Mouse (Mus musculus) hindbrain, embryonic 14.5 days (tissue): Measurements from ENCODE around the gene Ssh2. TPM values are rescaled to one million over a fixed set of nuclear protein-coding genes. Genes with fewer than 3 reads are reported as not detected.
A peak's percentile ranks its signal among the peaks of the same experiment; 100 is the strongest.

Source experiments
- ATAC-seq: fragments of 200-750 bp; cut with Nextera tagmentation; 2 replicates; pipeline ENCODE4 v1.8.0; 2017; ENCODE audit warnings: moderate number of reproducible peaks, mild to moderate bottlenecking, moderate TSS enrichment, moderate library complexity; ENCODE audit not compliant: low FRiP score
- DNase-seq: peaks from one replicate; pipeline ENCODE4 v3.0.0-alpha.2; 2015; ENCODE audit warnings: low spot score
- H3K27ac ChIP-seq: fragments of 300-500 bp; sonication (generic); 2 replicates; pipeline ENCODE4 v1.5.1; 2014; ENCODE audit warnings: mild to moderate bottlenecking, moderate library complexity
- H3K27me3 ChIP-seq: fragments of 300-500 bp; sonication (generic); 2 replicates; pipeline ENCODE4 v1.6.1; 2014; ENCODE audit warnings: mild to moderate bottlenecking, low read length, mixed read lengths; ENCODE audit not compliant: control insufficient read depth, insufficient read depth
- H3K36me3 ChIP-seq: fragments of 300-500 bp; sonication (generic); replicated peaks from 2 replicates; pipeline ENCODE4 v1.6.1; 2014; ENCODE audit not compliant: control insufficient read depth, insufficient read depth
- H3K4me1 ChIP-seq: fragments of 300-500 bp; sonication (generic); replicated peaks from 2 replicates; pipeline ENCODE4 v1.6.1; 2014; ENCODE audit warnings: antibody characterized with exemption, low read length, mixed read lengths; ENCODE audit not compliant: control insufficient read depth, insufficient read depth
- H3K4me2 ChIP-seq: fragments of 300-500 bp; sonication (generic); replicated peaks from 2 replicates; pipeline ENCODE4 v1.6.1; 2014; ENCODE audit warnings: mild to moderate bottlenecking, moderate library complexity
- H3K4me3 ChIP-seq: fragments of 300-500 bp; sonication (generic); replicated peaks from 2 replicates; pipeline ENCODE4 v1.5.1; 2014; ENCODE audit warnings: mild to moderate bottlenecking, low read length
- H3K9ac ChIP-seq: fragments of 300-500 bp; sonication (generic); 2 replicates; pipeline ENCODE4 v1.6.1; 2014
- H3K9me3 ChIP-seq: fragments of 300-500 bp; sonication (generic); 2 replicates; pipeline ENCODE4 v1.6.1; 2016; ENCODE audit warnings: low read length; ENCODE audit not compliant: control insufficient read depth
- WGBS: fragments of 180-500 bp; shearing (Covaris S2); extraction: QIAGEN DNeasy Blood & Tissue Kit; methylation state at CpG from one replicate; pipeline ENCODE4 v1.1.7; 2014; 5-methylcytosine and 5-hydroxymethylcytosine counted together
- polyA plus RNA-seq: library from polyadenylated mRNA; unstranded; fragments of >200 nt; fragmentation: Nextera tagmentation; extraction: Ambion mirVana; gene quantifications from 2 replicates; pipeline ENCODE4 v1.2.1, GENCODE M21; 2014

Gene Ssh2
- polyA plus RNA-seq, 1 experiment from 2014 or later = 23.2 TPM

GRCm38 (mm10) chr11:77456866-77457265, 240.8 kb downstream of the Ssh2 start:
- Histone ChIP-seq H3K27ac (no peak overlapping the region), H3K4me2 (no peak overlapping the region), H3K4me1 (peaks cover 2% of the 10 kb centered on the region; the same call in 1 of the 2 replicates), H3K27me3 (peaks cover 12% of the 10 kb centered on the region; the same call in 1 of the 2 replicates), H3K9me3 (no peaks in the 10 kb centered on the region), H3K4me3 (no peak overlapping the region), H3K9ac (no peak overlapping the region), H3K36me3 (peaks cover 36% of the 10 kb centered on the region)
- DNase-seq (no peak), ATAC-seq (no peak)
- 80% methylated on average over 6 of the region's 6 CpGs for WGBS

- DNase-seq (no peak), ATAC-seq (no peak)
- Histone ChIP-seq H3K36me3 (peaks cover 4% of the 10 kb centered on the region), H3K9me3 (no peaks in the 10 kb centered on the region), H3K9ac (peak overlapping the region; percentile 53), H3K27me3 (peaks cover 44% of the 10 kb centered on the region), H3K27ac (no peak overlapping the region), H3K4me1 (peaks cover 5% of the 10 kb centered on the region; the same call in 1 of the 2 replicates), H3K4me3 (peak overlapping the region; percentile 44), H3K4me2 (peak overlapping the region; percentile 99)
- 8% methylated on average over 6 of the region's 6 CpGs for WGBS
Measured at GRCm38 (mm10) chr11:77461856-77462255, 245.8 kb downstream of the Ssh2 start.

GRCm38 (mm10) chr11:77462283-77463100, 246.4 kb downstream of the Ssh2 start, which contains the start of gene Coro6:
Gene Coro6 (plus strand): TSS chr11:77462411.
- WGBS = under 1% methylated on average over 61 of the region's 73 CpGs
- peak within 1 kb of the TSS; percentile 99 for H3K4me2 ChIP-seq

GRCm38 (mm10) chr11:77463101-77463445, 247.0 kb downstream of the Ssh2 start:
- Histone ChIP-seq H3K27me3 (peaks cover 55% of the 10 kb centered on the region), H3K4me2 (peak overlapping the region; percentile 99), H3K27ac (no peak overlapping the region), H3K9ac (no peak overlapping the region), H3K4me3 (peak overlapping the region; percentile 44; the same call in 1 of the 2 replicates), H3K4me1 (peaks cover 5% of the 10 kb centered on the region; the same call in 1 of the 2 replicates), H3K36me3 (no peaks in the 10 kb centered on the region; the same call in 1 of the 2 replicates), H3K9me3 (no peaks in the 10 kb centered on the region)
- DNase-seq (no peak), ATAC-seq (no peak)
- 48% methylated on average over 8 of the region's 8 CpGs for WGBS

More at GRCm38 (mm10) chr11:77462283-77463100, 246.4 kb downstream of the Ssh2 start, which contains the start of gene Coro6:
- Histone ChIP-seq H3K4me1 (peaks cover 5% of the 10 kb centered on the region; the same call in 1 of the 2 replicates), H3K27ac (no peak within 1 kb of the TSS), H3K36me3 (peaks cover 3% of the 10 kb centered on the region), H3K27me3 (peaks cover 50% of the 10 kb centered on the region), H3K9me3 (no peaks in the 10 kb centered on the region), H3K9ac (peak within 1 kb of the TSS; percentile 53), H3K4me3 (peak within 1 kb of the TSS; percentile 44)
- ATAC-seq (peak; percentile 47; the same call in 1 of the 2 replicates), DNase-seq (no peak)

- ATAC-seq (no peak), DNase-seq (no peak)
- Histone ChIP-seq H3K27me3 (peaks cover 58% of the 10 kb centered on the region), H3K27ac (no peak overlapping the region), H3K4me1 (peaks cover 5% of the 10 kb centered on the region; the same call in 1 of the 2 replicates), H3K4me3 (no peak overlapping the region), H3K4me2 (no peak overlapping the region), H3K36me3 (no peaks in the 10 kb centered on the region; the same call in 1 of the 2 replicates), H3K9me3 (no peaks in the 10 kb centered on the region), H3K9ac (no peak overlapping the region)
- 76% methylated on average over 10 of the region's 10 CpGs for WGBS
Measured at GRCm38 (mm10) chr11:77463786-77464185, 247.7 kb downstream of the Ssh2 start.

- WGBS = 49% methylated on average over 4 of the region's 4 CpGs
- H3K4me2 ChIP-seq = no peak overlapping the region
- no peaks in the 10 kb centered on the region; the same call in 1 of the 2 replicates for H3K36me3 ChIP-seq
- H3K9ac ChIP-seq = no peak overlapping the region
- H3K4me3 ChIP-seq = no peak overlapping the region
- no peak for DNase-seq
- no peak for ATAC-seq
- no peaks in the 10 kb centered on the region for H3K9me3 ChIP-seq
- peaks cover 58% of the 10 kb centered on the region for H3K27me3 ChIP-seq
- peaks cover 5% of the 10 kb centered on the region; the same call in 1 of the 2 replicates for H3K4me1 ChIP-seq
- H3K27ac ChIP-seq = no peak overlapping the region
Measured at GRCm38 (mm10) chr11:77464684-77465083, 248.6 kb downstream of the Ssh2 start.

GRCm38 (mm10) chr11:77465111-77465510, 249.0 kb downstream of the Ssh2 start:
- Histone ChIP-seq H3K9me3 (no peaks in the 10 kb centered on the region), H3K9ac (no peak overlapping the region), H3K4me2 (no peak overlapping the region), H3K27me3 (peaks cover 58% of the 10 kb centered on the region), H3K4me1 (peaks cover 5% of the 10 kb centered on the region; the same call in 1 of the 2 replicates), H3K36me3 (no peaks in the 10 kb centered on the region; the same call in 1 of the 2 replicates), H3K4me3 (no peak overlapping the region), H3K27ac (no peak overlapping the region)
- ATAC-seq = no peak
- 31% methylated on average over 3 of the region's 3 CpGs for WGBS
- DNase-seq = no peak

GRCm38 (mm10) chr11:77466544-77466943, 250.5 kb downstream of the Ssh2 start:
- no peak overlapping the region for H3K4me3 ChIP-seq
- H3K9me3 ChIP-seq = no peaks in the 10 kb centered on the region
- ATAC-seq (no peak), DNase-seq (no peak)
- no peak overlapping the region for H3K9ac ChIP-seq
- WGBS = 47% methylated on average over 9 of the region's 9 CpGs
- peaks cover 49% of the 10 kb centered on the region for H3K27me3 ChIP-seq
- H3K4me1 ChIP-seq = peaks cover 5% of the 10 kb centered on the region; the same call in 1 of the 2 replicates
- H3K36me3 ChIP-seq = peaks cover 10% of the 10 kb centered on the region
- H3K4me2 ChIP-seq = no peak overlapping the region
- no peak overlapping the region for H3K27ac ChIP-seq

GRCm38 (mm10) chr11:77467157-77467556, 251.1 kb downstream of the Ssh2 start:
- Histone ChIP-seq H3K9me3 (no peaks in the 10 kb centered on the region), H3K27me3 (peaks cover 45% of the 10 kb centered on the region), H3K4me3 (no peak overlapping the region), H3K36me3 (peaks cover 16% of the 10 kb centered on the region), H3K27ac (no peak overlapping the region), H3K4me2 (no peak overlapping the region), H3K4me1 (peaks cover under 1% of the 10 kb centered on the region; the same call in 1 of the 2 replicates), H3K9ac (no peak overlapping the region)
- ATAC-seq = no peak
- DNase-seq = no peak
- WGBS = 4% methylated on average over 25 of the region's 25 CpGs
